Mouse (Mus musculus): ENCODE data around the gene Slc6a16.

The Slc6a16 gene

DNA sequence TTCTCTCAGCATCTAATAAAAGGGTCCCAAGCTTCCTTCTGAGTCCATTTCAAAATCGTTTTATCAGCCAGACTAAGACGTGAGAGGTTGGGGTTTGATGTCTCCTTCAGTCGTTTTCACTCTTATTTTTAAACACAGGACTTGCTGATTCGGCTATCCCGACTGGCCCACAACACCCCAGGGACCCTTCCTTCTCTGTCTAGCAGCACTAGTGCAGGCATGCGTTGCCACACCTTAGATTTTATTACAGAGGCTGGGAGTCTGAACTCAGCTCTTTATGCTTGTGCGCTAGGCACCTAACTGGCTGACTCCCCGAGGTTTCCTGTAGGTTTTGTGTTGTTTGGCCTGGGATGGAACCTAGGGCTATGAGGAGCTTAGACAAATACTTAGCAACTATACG, 72.6 kb downstream of the Slc6a16 start:
- no peak for DNase-seq

GRCm38 (mm10) chr7:45315182-45315701, 74.4 kb downstream of the Slc6a16 start:
- no peak for DNase-seq

DNA sequence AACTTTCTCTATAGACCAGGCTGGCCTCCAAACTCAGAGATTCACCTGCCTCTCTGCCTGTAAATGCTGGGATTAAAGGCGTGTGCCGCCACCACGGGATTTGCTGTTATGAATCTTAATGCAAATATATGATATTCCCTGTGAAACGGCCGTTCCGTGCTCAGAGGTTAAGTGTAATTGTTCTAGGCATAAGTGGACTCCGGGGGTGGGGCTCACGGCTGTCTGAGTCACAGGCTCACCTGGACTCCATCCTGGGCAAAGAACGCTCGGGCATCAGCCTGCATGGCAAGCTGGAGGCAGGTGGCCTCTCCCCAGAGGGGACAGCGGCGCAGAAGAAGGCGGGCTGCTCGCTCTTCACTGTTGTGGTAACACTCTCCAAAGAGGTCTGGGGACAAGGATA, 75.7 kb downstream of the Slc6a16 start:
- no peak for DNase-seq

- no peak for DNase-seq
Measured at GRCm38 (mm10) chr7:45322245-45322644, 81.4 kb downstream of the Slc6a16 start.
